Mouse (Mus musculus) left cerebral cortex, postnatal 36 days (tissue): ENCODE measurements at regions not wholly inside any gene's neighbourhood (a gene's known extent, or its start where the extent isn't known, plus 50 kb on each side); places are given as distances from the start of the nearest gene placed in this dataset.

ENCODE experiments used
- DNase-seq, 2 experiments: peaks; one replicate each; pipeline ENCODE4 v3.0.0; 2021 to 2022; ENCODE audit warnings: low spot score in 2 of 2, mixed read lengths in 1 of 2
- intact Hi-C: fragments of 180-260 bp; cut with DNase I; formaldehyde crosslinking; loops from one replicate; pipeline ENCODE4 v1.15.1; 2025

GRCm38 (mm10) chr10:44752719-44753390, 224.6 kb upstream of the Prdm1 start:
- intact Hi-C loops, result no loop called here
- DNase-seq, result no peak

- intact Hi-C loops, result no loop called here
- no peak for DNase-seq
Measured at GRCm38 (mm10) chr10:44751061-44751460, 222.8 kb upstream of the Prdm1 start.

GRCm38 (mm10) chr10:44749206-44749605, 220.9 kb upstream of the Prdm1 start:
- no peak for DNase-seq
- intact Hi-C loops, result no loop called here

GRCm38 (mm10) chr10:44747419-44747818, 219.1 kb upstream of the Prdm1 start:
- intact Hi-C loops, result no loop called here
- DNase-seq, result no peak

- intact Hi-C loops, result no loop called here
- no peak for DNase-seq
Measured at GRCm38 (mm10) chr10:44744221-44744620, 215.9 kb upstream of the Prdm1 start.

GRCm38 (mm10) chr10:44733641-44734040, 205.3 kb upstream of the Prdm1 start:
- intact Hi-C loops, result no loop called here
- DNase-seq, result no peak

GRCm38 (mm10) chr10:44730721-44731120, 202.4 kb upstream of the Prdm1 start:
- intact Hi-C loops, result no loop called here
- DNase-seq, result no peak

- intact Hi-C loops, result no loop called here
- no peak for DNase-seq
Measured at GRCm38 (mm10) chr10:44728963-44729362, 200.7 kb upstream of the Prdm1 start.

- intact Hi-C loops, result no loop called here
- DNase-seq, result no peak
Measured at GRCm38 (mm10) chr10:44724575-44724974, 196.3 kb upstream of the Prdm1 start.

GRCm38 (mm10) chr10:44723845-44724244, 195.5 kb upstream of the Prdm1 start:
- intact Hi-C loops, result no loop called here
- no peak for DNase-seq

- intact Hi-C loops, result no loop called here
- DNase-seq, result no peak
Measured at GRCm38 (mm10) chr10:44723321-44723720, 195.0 kb upstream of the Prdm1 start.

GRCm38 (mm10) chr10:44721670-44722069, 193.4 kb upstream of the Prdm1 start:
- DNase-seq, result no peak
- intact Hi-C loops, result no loop called here

- no peak for DNase-seq
- intact Hi-C loops, result no loop called here
Measured at GRCm38 (mm10) chr10:44716612-44717011, 188.3 kb upstream of the Prdm1 start.

GRCm38 (mm10) chr10:44715902-44716301, 187.6 kb upstream of the Prdm1 start:
- DNase-seq, result no peak
- intact Hi-C loops, result no loop called here

- intact Hi-C loops, result no loop called here
Measured at GRCm38 (mm10) chr10:44708830-44709229, 180.5 kb upstream of the Prdm1 start.

GRCm38 (mm10) chr10:44704143-44704542, 175.8 kb upstream of the Prdm1 start:
- no peak for DNase-seq
- intact Hi-C loops, result no loop called here

More at GRCm38 (mm10) chr10:44708830-44709229, 180.5 kb upstream of the Prdm1 start:
- DNase-seq, result no peak

GRCm38 (mm10) chr10:44702108-44702507, 173.8 kb upstream of the Prdm1 start:
- DNase-seq, result no peak
- intact Hi-C loops, result no loop called here

GRCm38 (mm10) chr10:44699988-44700537, 171.8 kb upstream of the Prdm1 start:
- DNase-seq, result no peak

GRCm38 (mm10) chr10:44697966-44698365, 169.7 kb upstream of the Prdm1 start:
- intact Hi-C loops, result no loop called here
- no peak for DNase-seq

More at GRCm38 (mm10) chr10:44699988-44700537, 171.8 kb upstream of the Prdm1 start:
- intact Hi-C loops, result no loop called here

GRCm38 (mm10) chr10:44696973-44697372, 168.7 kb upstream of the Prdm1 start:
- DNase-seq, result no peak
- intact Hi-C loops, result no loop called here

GRCm38 (mm10) chr10:44691590-44692327, 163.5 kb upstream of the Prdm1 start:
- DNase-seq, result peak; percentile 6 to 16
- intact Hi-C loops, result no loop called here
